Mouse (Mus musculus): ENCODE data around the gene Pwp2.

- TF ChIP-seq CTCF (IDR thresholded peaks at IDR 0.05; ENCODE audit: extremely low read depth, insufficient read length, insufficient replicate concordance, low read depth, low read length), result no peak
- TF ChIP-seq POLR2A (IDR thresholded peaks at IDR 0.05; ENCODE audit: low read depth, low read length), result no peak
Observed at GRCm38 (mm10) chr10:78162646-78163045, 22.3 kb downstream of the Pwp2 start.

Measured in small intestine, adult 2 months (tissue).